Mouse (Mus musculus): ENCODE measurements around the gene Naip6.

GRCm38 (mm10) chr13:100243702-100244101, 73.8 kb downstream of the Naip6 start:
- TF ChIP-seq CTCF (IDR thresholded peaks at IDR 0.05; ENCODE audit: borderline replicate concordance, insufficient read depth, low read depth, low read length) (no peak), POLR2A (IDR thresholded peaks at IDR 0.05; ENCODE audit: borderline replicate concordance, insufficient read depth, low read length) (no peak)
